Mouse (Mus musculus): ENCODE results near the gene Zfp281. TPM values are rescaled to one million over a fixed set of nuclear protein-coding genes. Genes with fewer than 3 reads are reported as not detected.

The Zfp281 gene
- polyA plus RNA-seq, 1 experiment from 2014 or later = 38.6 TPM

GRCm38 (mm10) chr1:136677847-136678325 is 53.2 kb downstream of the Zfp281 start:
- H3K9ac ChIP-seq (ENCODE audit: low read length) = no peak overlapping the region
- WGBS = 87% methylated on average over 3 of the region's 3 CpGs
- H3K4me2 ChIP-seq (ENCODE audit: low read depth, severe bottlenecking) = no peak overlapping the region
- no peak for DNase-seq (ENCODE audit: low spot score)
- no peaks in the 10 kb centered on the region for H3K9me3 ChIP-seq (ENCODE audit: control insufficient read depth, low read length)
- ATAC-seq (ENCODE audit: insufficient number of reproducible peaks, low FRiP score, low TSS enrichment, low read depth) = no peak
- H3K4me3 ChIP-seq (ENCODE audit: low read depth, low read length) = no peak overlapping the region
- no peak overlapping the region for H3K27ac ChIP-seq (replicated peaks; ENCODE audit: low read depth, low read length)
- H3K36me3 ChIP-seq (ENCODE audit: control insufficient read depth, insufficient read depth, low read length) = no peaks in the 10 kb centered on the region
- H3K4me1 ChIP-seq (ENCODE audit: control insufficient read depth, insufficient read depth, low read length) = peaks cover 8% of the 10 kb centered on the region
- H3K27me3 ChIP-seq (ENCODE audit: control insufficient read depth, insufficient read depth, low read length) = no peaks in the 10 kb centered on the region

GRCm38 (mm10) chr1:136678836-136679235 is 54.1 kb downstream of the Zfp281 start:
- Histone ChIP-seq H3K9me3 (ENCODE audit: control insufficient read depth, low read length) (no peaks in the 10 kb centered on the region), H3K9ac (ENCODE audit: low read length) (no peak overlapping the region), H3K27me3 (ENCODE audit: control insufficient read depth, insufficient read depth, low read length) (no peaks in the 10 kb centered on the region), H3K4me2 (ENCODE audit: low read depth, severe bottlenecking) (no peak overlapping the region), H3K36me3 (ENCODE audit: control insufficient read depth, insufficient read depth, low read length) (no peaks in the 10 kb centered on the region), H3K4me3 (ENCODE audit: low read depth, low read length) (no peak overlapping the region), H3K27ac (replicated peaks; ENCODE audit: low read depth, low read length) (no peak overlapping the region), H3K4me1 (ENCODE audit: control insufficient read depth, insufficient read depth, low read length) (peaks cover 8% of the 10 kb centered on the region)
- ATAC-seq (ENCODE audit: insufficient number of reproducible peaks, low FRiP score, low TSS enrichment, low read depth) (no peak), DNase-seq (ENCODE audit: low spot score) (no peak)
- 54% methylated on average over 4 of the region's 4 CpGs for WGBS

Other genes starting within 250 kb of the Zfp281 start
- gene Ddx59, start 209.6 kb upstream of the Zfp281 start, polyA plus RNA-seq (2014; fragmentation: Nextera tagmentation; extraction: Ambion mirVana) = 19.2 and 19.5 TPM in 2 replicates
- 9.7 and 9.9 TPM in 2 replicates for gene Kif14, start 158.6 kb upstream of the Zfp281 start, polyA plus RNA-seq (2014; fragmentation: Nextera tagmentation; extraction: Ambion mirVana)